Mouse (Mus musculus): ENCODE measurements at regions not wholly inside any gene's neighbourhood (a gene's known extent, or its start where the extent isn't known, plus 50 kb on each side); places are given as distances from the start of the nearest gene placed in this dataset.
A peak's percentile ranks its signal among the peaks of the same experiment; 100 is the strongest.

DNA sequence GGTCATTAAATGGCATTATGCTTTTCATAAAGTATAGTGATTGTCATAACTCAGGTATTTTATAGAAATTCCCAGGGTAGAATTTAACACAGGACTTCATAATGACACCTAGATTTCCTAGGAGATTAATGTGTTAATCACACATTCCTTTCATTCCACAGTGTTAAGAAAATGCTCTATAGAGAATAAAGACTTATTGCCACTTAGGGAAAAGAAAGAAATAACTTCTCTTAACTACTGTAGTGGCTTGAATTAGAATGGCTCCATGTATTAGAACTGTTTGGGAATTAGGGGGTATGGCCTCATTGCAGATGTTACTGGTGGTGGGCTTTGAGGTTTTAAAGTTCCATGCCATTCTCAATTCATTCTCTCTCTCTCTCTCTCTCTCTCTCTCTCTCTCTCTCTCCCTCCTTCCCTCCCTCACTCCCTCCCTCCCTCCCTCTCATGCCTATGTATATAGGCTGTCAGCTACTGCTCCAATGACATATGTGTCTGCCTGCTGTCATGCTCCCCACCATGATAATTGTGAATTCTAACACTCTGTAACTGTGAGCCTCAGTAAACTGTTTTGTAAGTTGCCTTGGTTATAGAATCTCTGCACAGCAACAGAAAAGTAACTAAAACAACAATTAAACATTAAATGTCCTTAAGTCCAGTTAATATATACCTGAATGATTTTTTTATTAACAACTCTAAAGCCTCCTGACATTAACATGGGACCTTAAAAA lies 425.1 kb upstream of the Depdc1a start:
- H3K4me2 ChIP-seq (ENCODE audit: low read length), result no peak overlapping the region
- ATAC-seq, result peak; percentile 97
- no peak overlapping the region for H3K4me3 ChIP-seq (replicated peaks; ENCODE audit: low read length)
- no peaks in the 10 kb centered on the region for H3K4me1 ChIP-seq (replicated peaks; ENCODE audit: control insufficient read depth, insufficient read depth, low read length)
- H3K9ac ChIP-seq (replicated peaks; ENCODE audit: low read depth, low read length), result no peak overlapping the region
- H3K27ac ChIP-seq (ENCODE audit: low read length), result no peak overlapping the region
- H3K27me3 ChIP-seq (replicated peaks; ENCODE audit: control insufficient read depth, insufficient read depth, low read length), result no peaks in the 10 kb centered on the region
- H3K9me3 ChIP-seq (ENCODE audit: control insufficient read depth, low read length), result no peaks in the 10 kb centered on the region
- H3K36me3 ChIP-seq (ENCODE audit: control insufficient read depth, insufficient read depth), result no peaks in the 10 kb centered on the region

DNA sequence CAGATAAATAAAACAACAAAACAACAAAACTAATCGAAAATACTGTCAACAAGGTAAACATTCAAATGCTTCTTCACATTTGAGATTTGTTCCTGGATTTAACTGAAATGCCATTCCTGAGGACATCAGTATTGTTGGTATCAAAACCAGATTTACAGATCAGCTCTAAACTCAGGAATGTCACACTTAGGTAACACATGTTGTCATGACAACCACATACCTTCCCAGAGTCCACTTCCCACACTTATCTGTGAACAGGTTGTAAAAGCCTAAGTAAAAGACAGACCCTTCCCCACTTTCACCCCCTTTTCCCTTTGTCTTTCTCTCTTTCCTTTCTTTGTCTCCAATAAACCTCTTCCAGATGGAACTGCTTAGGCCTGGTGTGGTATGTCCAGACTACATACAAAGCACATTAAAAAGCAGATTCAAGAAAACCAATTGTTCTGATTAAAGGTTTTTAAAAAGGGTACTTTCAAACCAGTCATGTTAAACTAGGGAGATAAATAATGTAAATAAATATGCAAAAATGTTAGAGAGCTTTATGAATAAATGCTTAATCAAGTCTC lies 438.2 kb upstream of the Depdc1a start:
- H3K27me3 ChIP-seq (replicated peaks; ENCODE audit: control insufficient read depth, insufficient read depth, low read length), result no peaks in the 10 kb centered on the region
- no peak overlapping the region for H3K9ac ChIP-seq (replicated peaks; ENCODE audit: low read depth, low read length)
- H3K4me2 ChIP-seq (ENCODE audit: low read length), result no peak overlapping the region
- no peak overlapping the region for H3K27ac ChIP-seq (ENCODE audit: low read length)
- WGBS, result 69% methylated on average over 1 of the region's 1 CpGs
- no peak for ATAC-seq
- H3K4me3 ChIP-seq (replicated peaks; ENCODE audit: low read length), result no peak overlapping the region
- no peaks in the 10 kb centered on the region for H3K4me1 ChIP-seq (replicated peaks; ENCODE audit: control insufficient read depth, insufficient read depth, low read length)
- no peaks in the 10 kb centered on the region for H3K9me3 ChIP-seq (ENCODE audit: control insufficient read depth, low read length)
- no peaks in the 10 kb centered on the region for H3K36me3 ChIP-seq (ENCODE audit: control insufficient read depth, insufficient read depth)

DNA sequence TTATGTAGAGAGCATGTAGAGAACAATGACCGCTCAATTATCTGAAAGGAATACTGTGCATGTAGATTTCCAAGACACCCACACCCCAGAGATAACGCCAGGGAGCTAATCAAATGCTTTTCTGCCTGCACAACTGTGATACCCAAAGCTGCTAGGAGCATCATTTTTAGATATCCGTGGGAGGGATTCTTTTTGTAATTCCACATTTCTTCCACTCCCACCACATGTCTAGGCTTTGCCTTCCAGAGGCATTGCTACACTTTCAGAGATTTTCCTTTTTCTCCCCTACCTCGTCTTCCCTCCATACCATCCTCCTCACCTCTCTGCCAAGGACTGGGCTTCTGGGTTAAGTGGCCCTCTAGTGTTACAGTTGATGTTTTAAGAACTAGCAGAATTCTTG lies 460.4 kb upstream of the Depdc1a start:
- Histone ChIP-seq H3K27me3 (replicated peaks; ENCODE audit: control insufficient read depth, insufficient read depth, low read length) (no peaks in the 10 kb centered on the region), H3K9me3 (ENCODE audit: control insufficient read depth, low read length) (no peaks in the 10 kb centered on the region), H3K36me3 (ENCODE audit: control insufficient read depth, insufficient read depth) (no peaks in the 10 kb centered on the region), H3K9ac (replicated peaks; ENCODE audit: low read depth, low read length) (no peak overlapping the region), H3K27ac (ENCODE audit: low read length) (no peak overlapping the region), H3K4me3 (replicated peaks; ENCODE audit: low read length) (no peak overlapping the region), H3K4me2 (ENCODE audit: low read length) (no peak overlapping the region), H3K4me1 (replicated peaks; ENCODE audit: control insufficient read depth, insufficient read depth, low read length) (no peaks in the 10 kb centered on the region)
- ATAC-seq, result no peak
- WGBS, result 64% methylated on average over 4 of the region's 4 CpGs

DNA sequence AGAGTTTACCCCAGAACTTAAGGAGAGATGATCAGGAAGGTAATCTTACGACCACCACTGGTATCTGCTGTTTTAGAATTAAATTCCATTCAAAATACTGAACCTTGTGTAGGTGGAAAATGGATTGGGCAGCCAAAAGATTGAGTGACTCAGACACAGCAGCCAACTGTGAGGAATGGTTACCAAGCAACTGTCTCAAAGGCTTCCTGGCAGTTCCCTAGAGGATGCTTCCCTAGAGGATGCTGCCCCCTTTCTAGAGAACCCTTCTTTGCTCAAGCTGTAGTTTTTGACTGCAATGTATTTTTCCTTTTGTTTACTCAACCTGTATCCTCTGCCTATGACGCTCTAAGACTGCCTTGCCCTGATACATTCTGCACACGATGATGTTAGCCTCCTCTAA lies 463.7 kb upstream of the Depdc1a start:
- Histone ChIP-seq H3K4me3 (replicated peaks; ENCODE audit: low read length) (no peak overlapping the region), H3K27ac (ENCODE audit: low read length) (no peak overlapping the region), H3K27me3 (replicated peaks; ENCODE audit: control insufficient read depth, insufficient read depth, low read length) (no peaks in the 10 kb centered on the region), H3K4me1 (replicated peaks; ENCODE audit: control insufficient read depth, insufficient read depth, low read length) (no peaks in the 10 kb centered on the region), H3K9me3 (ENCODE audit: control insufficient read depth, low read length) (no peaks in the 10 kb centered on the region), H3K4me2 (ENCODE audit: low read length) (no peak overlapping the region), H3K36me3 (ENCODE audit: control insufficient read depth, insufficient read depth) (no peaks in the 10 kb centered on the region), H3K9ac (replicated peaks; ENCODE audit: low read depth, low read length) (no peak overlapping the region)
- no peak for ATAC-seq
- WGBS, result 88% methylated on average over 3 of the region's 3 CpGs

DNA sequence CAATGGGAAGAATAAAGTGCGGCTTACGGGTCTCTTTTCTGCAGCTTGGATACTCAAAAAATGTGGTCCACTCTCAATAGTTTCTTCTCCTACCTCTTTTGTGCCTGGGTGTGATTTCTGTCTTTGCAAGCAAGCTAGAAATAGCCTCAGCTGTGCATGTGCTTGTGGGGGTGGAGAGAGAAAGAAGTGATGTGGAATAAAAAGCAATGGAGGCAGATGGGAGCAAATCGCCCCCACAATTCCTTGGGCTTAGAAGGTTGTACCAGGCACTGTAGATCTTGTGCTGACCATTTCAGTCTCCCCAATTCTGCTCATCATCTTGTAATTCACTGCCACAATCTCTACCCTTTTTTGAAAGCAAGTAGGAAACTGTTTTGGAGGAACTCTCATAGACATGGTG lies 464.6 kb upstream of the Depdc1a start:
- Histone ChIP-seq H3K9me3 (ENCODE audit: control insufficient read depth, low read length) (no peaks in the 10 kb centered on the region), H3K27ac (ENCODE audit: low read length) (no peak overlapping the region), H3K27me3 (replicated peaks; ENCODE audit: control insufficient read depth, insufficient read depth, low read length) (no peaks in the 10 kb centered on the region), H3K36me3 (ENCODE audit: control insufficient read depth, insufficient read depth) (no peaks in the 10 kb centered on the region), H3K9ac (replicated peaks; ENCODE audit: low read depth, low read length) (no peak overlapping the region), H3K4me1 (replicated peaks; ENCODE audit: control insufficient read depth, insufficient read depth, low read length) (no peaks in the 10 kb centered on the region), H3K4me3 (replicated peaks; ENCODE audit: low read length) (no peak overlapping the region), H3K4me2 (ENCODE audit: low read length) (no peak overlapping the region)
- 85% methylated on average over 3 of the region's 3 CpGs for WGBS
- ATAC-seq, result no peak

DNA sequence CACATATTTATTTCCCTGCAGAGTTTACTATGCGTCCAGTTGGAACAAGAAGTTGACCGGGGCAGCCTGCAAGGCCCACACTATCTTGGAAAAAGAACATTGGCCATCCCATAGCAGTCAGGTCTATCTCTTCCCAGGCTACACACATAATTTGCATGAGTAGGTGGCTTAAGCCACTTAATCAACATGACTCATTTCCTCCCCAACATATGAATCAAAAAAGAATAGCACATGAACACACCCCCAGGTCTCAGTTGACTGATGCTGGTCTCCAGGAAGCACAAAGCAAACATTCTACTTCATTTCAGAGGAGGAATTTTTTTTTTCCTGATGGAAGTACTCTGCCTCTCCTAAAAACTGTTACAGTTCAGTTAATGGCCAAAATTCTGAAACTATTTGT lies 465.3 kb upstream of the Depdc1a start:
- WGBS, result 94% methylated on average over 2 of the region's 2 CpGs
- Histone ChIP-seq H3K4me3 (replicated peaks; ENCODE audit: low read length) (no peak overlapping the region), H3K9ac (replicated peaks; ENCODE audit: low read depth, low read length) (no peak overlapping the region), H3K4me2 (ENCODE audit: low read length) (no peak overlapping the region), H3K36me3 (ENCODE audit: control insufficient read depth, insufficient read depth) (no peaks in the 10 kb centered on the region), H3K27ac (ENCODE audit: low read length) (no peak overlapping the region), H3K27me3 (replicated peaks; ENCODE audit: control insufficient read depth, insufficient read depth, low read length) (no peaks in the 10 kb centered on the region), H3K4me1 (replicated peaks; ENCODE audit: control insufficient read depth, insufficient read depth, low read length) (no peaks in the 10 kb centered on the region), H3K9me3 (ENCODE audit: control insufficient read depth, low read length) (no peaks in the 10 kb centered on the region)
- ATAC-seq, result no peak

DNA sequence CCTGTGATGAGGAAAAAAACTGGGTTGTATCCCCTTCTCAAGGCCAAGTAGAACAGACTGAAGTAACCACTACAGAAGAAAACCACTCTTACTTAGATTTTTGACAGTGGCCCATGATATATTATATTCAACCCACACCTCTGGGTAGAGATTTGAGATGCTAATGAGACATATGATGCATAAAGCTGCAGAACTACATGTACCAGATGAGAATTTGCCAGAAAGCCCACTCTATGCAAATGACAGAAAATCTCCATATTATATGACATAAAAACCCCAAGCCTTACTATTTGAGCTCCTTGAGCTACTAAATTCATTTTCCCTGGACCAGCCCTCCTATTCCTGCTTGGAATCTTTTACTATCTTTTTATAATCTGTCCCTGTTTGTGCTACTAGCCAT lies 458.4 kb upstream of the Lrrc7 start:
- Histone ChIP-seq H3K27me3 (replicated peaks; ENCODE audit: control insufficient read depth, insufficient read depth, low read length) (no peaks in the 10 kb centered on the region), H3K4me1 (replicated peaks; ENCODE audit: control insufficient read depth, insufficient read depth, low read length) (no peaks in the 10 kb centered on the region), H3K9ac (replicated peaks; ENCODE audit: low read depth, low read length) (no peak overlapping the region), H3K9me3 (ENCODE audit: control insufficient read depth, low read length) (no peaks in the 10 kb centered on the region), H3K36me3 (ENCODE audit: control insufficient read depth, insufficient read depth) (no peaks in the 10 kb centered on the region), H3K4me2 (ENCODE audit: low read length) (no peak overlapping the region), H3K27ac (ENCODE audit: low read length) (no peak overlapping the region), H3K4me3 (replicated peaks; ENCODE audit: low read length) (no peak overlapping the region)
- no peak for ATAC-seq

DNA sequence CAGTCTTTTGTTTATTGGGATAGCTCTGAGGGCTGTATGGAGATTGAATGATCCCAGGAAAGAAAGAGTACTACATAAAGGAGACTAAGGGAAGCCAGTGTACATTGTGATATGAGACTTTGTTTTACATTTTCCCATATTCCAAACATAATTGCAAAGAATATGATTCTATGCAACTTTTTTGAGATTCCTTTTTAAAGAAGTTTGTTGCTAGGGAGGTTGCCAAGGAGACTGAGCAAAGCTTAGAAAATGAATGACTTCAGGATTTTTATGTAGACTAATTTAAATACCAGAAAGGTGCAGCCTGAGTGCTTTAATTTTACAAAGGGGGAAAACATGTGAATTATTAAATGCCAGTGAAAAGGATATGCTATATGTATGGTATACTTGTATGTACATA lies 455.2 kb upstream of the Lrrc7 start:
- no peak overlapping the region for H3K4me3 ChIP-seq (replicated peaks; ENCODE audit: low read length)
- ATAC-seq, result peak; percentile 33; the same call in 1 of the 2 replicates
- no peak overlapping the region for H3K4me2 ChIP-seq (ENCODE audit: low read length)
- no peaks in the 10 kb centered on the region for H3K4me1 ChIP-seq (replicated peaks; ENCODE audit: control insufficient read depth, insufficient read depth, low read length)
- H3K9ac ChIP-seq (replicated peaks; ENCODE audit: low read depth, low read length), result no peak overlapping the region
- no peaks in the 10 kb centered on the region for H3K36me3 ChIP-seq (ENCODE audit: control insufficient read depth, insufficient read depth)
- H3K27me3 ChIP-seq (replicated peaks; ENCODE audit: control insufficient read depth, insufficient read depth, low read length), result no peaks in the 10 kb centered on the region
- H3K9me3 ChIP-seq (ENCODE audit: control insufficient read depth, low read length), result no peaks in the 10 kb centered on the region
- H3K27ac ChIP-seq (ENCODE audit: low read length), result no peak overlapping the region

DNA sequence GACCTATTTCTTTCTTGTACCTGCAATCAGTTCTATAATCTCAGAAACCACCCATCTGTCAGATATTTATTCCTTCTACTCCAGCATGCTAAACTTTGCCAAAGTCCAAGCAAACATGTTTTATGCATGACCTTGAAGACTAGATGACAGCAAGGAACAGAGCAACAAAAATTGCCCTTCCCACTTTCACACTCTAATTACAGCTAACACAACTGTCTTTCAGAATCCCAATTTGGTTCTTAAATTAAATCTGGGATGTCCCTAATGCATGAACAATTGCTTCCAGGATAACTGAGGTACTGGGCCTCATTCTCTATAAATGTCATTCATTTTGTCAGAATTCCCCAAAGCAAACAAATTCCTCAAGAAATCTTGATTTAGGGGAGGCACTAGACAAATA lies 454.4 kb upstream of the Lrrc7 start:
- H3K27me3 ChIP-seq (replicated peaks; ENCODE audit: control insufficient read depth, insufficient read depth, low read length), result no peaks in the 10 kb centered on the region
- no peaks in the 10 kb centered on the region for H3K9me3 ChIP-seq (ENCODE audit: control insufficient read depth, low read length)
- H3K27ac ChIP-seq (ENCODE audit: low read length), result no peak overlapping the region
- no peak overlapping the region for H3K9ac ChIP-seq (replicated peaks; ENCODE audit: low read depth, low read length)
- ATAC-seq, result peak; percentile 79
- no peaks in the 10 kb centered on the region for H3K4me1 ChIP-seq (replicated peaks; ENCODE audit: control insufficient read depth, insufficient read depth, low read length)
- H3K4me2 ChIP-seq (ENCODE audit: low read length), result no peak overlapping the region
- no peaks in the 10 kb centered on the region for H3K36me3 ChIP-seq (ENCODE audit: control insufficient read depth, insufficient read depth)
- H3K4me3 ChIP-seq (replicated peaks; ENCODE audit: low read length), result no peak overlapping the region

All from forebrain, embryonic 16.5 days (tissue).